Mouse (Mus musculus) neural tube, embryonic 14.5 days (tissue): ENCODE results near the gene Scnn1g. TPM values are rescaled to one million over a fixed set of nuclear protein-coding genes. Genes with fewer than 3 reads are reported as not detected.

Experiments used
- ATAC-seq: fragments of 200-750 bp; cut with Nextera tagmentation; 2 replicates; pipeline ENCODE4 v1.8.0; 2017; ENCODE audit warnings: low read depth, mild to moderate bottlenecking, moderate TSS enrichment, moderate library complexity
- H3K27ac ChIP-seq: fragments of 300-500 bp; sonication (generic); 2 replicates; pipeline ENCODE4 v1.5.1; 2014; ENCODE audit warnings: low read depth, mild to moderate bottlenecking, control low read depth, low read length, moderate library complexity, mixed read lengths
- H3K27me3 ChIP-seq: fragments of 300-500 bp; sonication (generic); 2 replicates; pipeline ENCODE4 v1.6.1; 2014; ENCODE audit warnings: low read length; ENCODE audit not compliant: control insufficient read depth, insufficient read depth
- H3K36me3 ChIP-seq: fragments of 300-500 bp; sonication (generic); 2 replicates; pipeline ENCODE4 v1.6.1; 2014; ENCODE audit warnings: low read length, mixed read lengths; ENCODE audit not compliant: control insufficient read depth, insufficient read depth
- H3K4me1 ChIP-seq: fragments of 300-500 bp; sonication (generic); 2 replicates; pipeline ENCODE4 v1.6.1; 2014; ENCODE audit warnings: low read length; ENCODE audit not compliant: control insufficient read depth, insufficient read depth
- H3K4me2 ChIP-seq: fragments of 300-500 bp; sonication (generic); 2 replicates; pipeline ENCODE4 v1.6.1; 2014; ENCODE audit warnings: mild to moderate bottlenecking, low read depth, low read length, control low read depth
- H3K4me3 ChIP-seq: fragments of 300-500 bp; sonication (generic); 2 replicates; pipeline ENCODE4 v1.5.1; 2014; ENCODE audit warnings: low read depth, low read length, control low read depth, mixed read lengths
- H3K9ac ChIP-seq: fragments of 300-500 bp; sonication (generic); replicated peaks from 2 replicates; pipeline ENCODE4 v1.6.1; 2014; ENCODE audit warnings: low read depth, mild to moderate bottlenecking, control low read depth, low read length, mixed read lengths
- H3K9me3 ChIP-seq: fragments of 300-500 bp; sonication (generic); 2 replicates; pipeline ENCODE4 v1.6.1; 2016; ENCODE audit warnings: low read length; ENCODE audit not compliant: control insufficient read depth
- WGBS: fragments of 180-500 bp; shearing (Covaris S2); extraction: QIAGEN DNeasy Blood & Tissue Kit; methylation state at CpG from one replicate; pipeline ENCODE4 v1.1.7; 2014; 5-methylcytosine and 5-hydroxymethylcytosine counted together
- polyA plus RNA-seq: library from polyadenylated mRNA; unstranded; fragments of >200 nt; fragmentation: Nextera tagmentation; extraction: Ambion mirVana; gene quantifications from 2 replicates; pipeline ENCODE4 v1.2.1, GENCODE M21; 2014

Scnn1g gene
- polyA plus RNA-seq, 1 experiment from 2014 or later, result not detected

DNA sequence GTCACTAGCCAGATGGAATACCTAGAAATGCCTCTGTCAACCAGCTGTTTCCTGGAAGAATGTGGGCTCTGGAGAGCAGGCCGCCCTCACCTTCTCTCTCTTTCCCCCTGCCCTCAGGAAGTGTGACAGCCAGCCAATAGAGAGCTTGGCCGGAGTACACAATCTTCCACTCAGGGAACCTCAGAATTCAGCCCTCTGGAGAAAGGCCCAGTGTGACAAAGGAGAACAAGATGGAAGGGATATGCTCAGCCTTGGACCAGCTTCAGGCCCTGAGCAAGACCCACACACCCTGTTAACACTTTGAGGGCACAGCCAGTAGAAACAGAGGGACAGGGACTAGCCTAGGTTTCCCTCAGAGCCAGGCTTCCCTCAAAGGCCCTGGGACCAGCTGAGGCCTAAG is 68.2 kb downstream of the Scnn1g start:
- Histone ChIP-seq H3K27ac (no peak overlapping the region), H3K4me1 (no peaks in the 10 kb centered on the region), H3K9me3 (no peaks in the 10 kb centered on the region), H3K27me3 (no peaks in the 10 kb centered on the region), H3K9ac (no peak overlapping the region), H3K36me3 (no peaks in the 10 kb centered on the region), H3K4me2 (no peak overlapping the region), H3K4me3 (no peak overlapping the region)
- WGBS, result 96% methylated on average over 2 of the region's 2 CpGs
- ATAC-seq, result no peak

DNA sequence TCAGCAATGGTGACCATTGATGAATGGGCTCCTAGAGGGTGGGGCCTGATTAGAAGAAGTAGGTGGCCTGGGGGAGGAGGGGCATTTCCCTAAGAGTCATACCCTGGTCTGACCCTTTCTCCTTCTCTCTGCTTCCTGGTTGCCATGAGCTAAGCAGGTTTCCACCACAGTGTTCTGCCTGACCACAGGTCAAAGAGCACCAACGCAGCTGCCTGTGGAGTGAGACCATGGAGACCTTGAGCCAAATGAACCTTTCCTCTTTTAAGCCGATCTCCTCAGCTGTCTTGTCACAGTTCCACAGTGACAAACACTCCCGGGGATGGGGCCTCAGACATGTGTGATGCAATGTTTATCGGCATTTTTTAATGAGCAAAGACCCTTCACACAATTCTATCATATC is 68.7 kb downstream of the Scnn1g start:
- WGBS, result 90% methylated on average over 4 of the region's 4 CpGs
- Histone ChIP-seq H3K36me3 (no peaks in the 10 kb centered on the region), H3K9me3 (no peaks in the 10 kb centered on the region), H3K27ac (no peak overlapping the region), H3K27me3 (no peaks in the 10 kb centered on the region), H3K4me2 (no peak overlapping the region), H3K4me1 (no peaks in the 10 kb centered on the region), H3K4me3 (no peak overlapping the region), H3K9ac (no peak overlapping the region)
- ATAC-seq, result no peak

DNA sequence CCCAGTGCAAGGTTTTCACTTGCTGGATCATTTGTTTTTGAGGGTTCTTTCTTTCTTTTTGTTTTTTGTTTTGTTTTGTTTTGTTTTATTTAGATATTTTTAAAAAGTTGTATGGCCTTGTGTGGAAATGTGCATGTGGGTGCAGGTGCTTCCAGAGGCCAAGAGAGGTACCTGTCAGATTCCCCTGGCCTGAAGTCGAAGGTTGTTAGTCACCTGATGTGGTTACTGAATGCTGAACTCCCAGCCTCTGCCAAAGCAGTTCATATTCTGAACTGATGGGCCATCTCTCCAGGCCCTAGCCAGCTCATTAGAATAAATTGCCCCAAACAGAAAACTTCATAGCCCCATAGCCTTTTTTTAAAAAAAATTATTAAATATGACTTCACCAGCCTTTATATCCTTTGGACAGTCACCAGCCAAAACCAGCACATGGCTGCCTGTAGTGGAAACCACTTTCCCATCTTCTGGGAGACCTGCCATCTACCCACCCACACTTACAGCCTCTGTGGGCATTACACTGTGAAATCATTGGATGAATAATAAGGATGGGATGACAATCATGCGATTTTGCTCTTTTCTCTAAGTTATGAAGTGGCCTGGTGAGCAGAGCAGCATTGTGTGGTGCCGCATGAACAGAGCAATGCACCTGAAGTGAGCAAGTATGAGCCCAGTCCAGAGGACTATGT is 71.7 kb downstream of the Scnn1g start:
- Histone ChIP-seq H3K36me3 (no peaks in the 10 kb centered on the region), H3K9me3 (no peaks in the 10 kb centered on the region), H3K4me3 (no peak overlapping the region), H3K4me2 (no peak overlapping the region), H3K4me1 (no peaks in the 10 kb centered on the region), H3K27ac (no peak overlapping the region), H3K27me3 (no peaks in the 10 kb centered on the region), H3K9ac (no peak overlapping the region)
- WGBS, result 88% methylated on average over 3 of the region's 3 CpGs
- no peak for ATAC-seq

DNA sequence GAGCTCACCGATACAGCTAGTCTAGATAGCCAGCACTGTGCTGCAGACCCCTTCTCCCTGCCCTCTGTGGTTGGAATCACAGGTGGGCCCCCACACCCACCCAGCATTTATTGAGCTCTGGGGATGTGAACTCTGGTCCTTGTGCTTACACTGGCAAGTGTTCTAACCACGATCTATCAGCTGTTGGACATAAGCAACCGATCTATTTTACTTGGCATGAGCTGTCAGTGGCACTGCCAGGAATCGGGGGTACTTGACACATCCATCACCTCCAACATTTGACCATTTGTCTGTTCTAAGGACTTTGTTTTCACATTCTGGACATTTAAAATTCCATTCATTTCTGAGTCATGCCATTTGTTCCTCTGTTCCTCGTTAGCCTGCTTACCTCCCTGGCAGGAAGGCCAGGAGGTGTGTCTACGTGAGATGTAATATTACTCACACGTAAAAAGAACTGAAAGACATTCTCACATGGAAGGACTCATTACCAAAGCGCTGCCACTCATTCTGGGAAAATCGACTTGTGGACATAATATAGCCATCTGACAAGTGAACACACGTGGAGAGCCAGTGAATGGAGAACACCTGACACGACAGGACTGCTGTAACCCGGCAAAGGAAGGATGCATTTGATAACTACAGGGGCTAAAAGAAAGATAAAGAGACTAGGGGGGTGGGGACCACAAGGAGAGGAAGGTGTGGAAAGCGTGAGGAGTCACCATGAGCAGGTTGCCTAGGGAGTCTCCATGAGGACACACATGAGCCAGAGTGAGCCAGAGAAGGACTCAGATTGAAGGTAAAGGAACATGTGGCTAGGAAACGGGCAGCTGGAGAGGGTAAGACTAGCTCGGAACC is 73.7 kb downstream of the Scnn1g start:
- Histone ChIP-seq H3K4me1 (no peaks in the 10 kb centered on the region), H3K27me3 (no peaks in the 10 kb centered on the region), H3K27ac (no peak overlapping the region), H3K4me3 (no peak overlapping the region), H3K36me3 (no peaks in the 10 kb centered on the region), H3K4me2 (no peak overlapping the region), H3K9me3 (no peaks in the 10 kb centered on the region), H3K9ac (no peak overlapping the region)
- WGBS, result 83% methylated on average over 15 of the region's 15 CpGs
- ATAC-seq, result no peak

Other genes starting within 250 kb of the Scnn1g start
- 6.0 and 7.5 TPM in 2 replicates for gene Usp31, start 27.2 kb upstream of the Scnn1g start, polyA plus RNA-seq
- 0.21 TPM in 1 of 2 replicates, not detected in the other for gene Scnn1b, start 130.6 kb downstream of the Scnn1g start, polyA plus RNA-seq
- 27.3 and 30.1 TPM in 2 replicates for gene Cog7, start 247.2 kb downstream of the Scnn1g start, polyA plus RNA-seq